Mouse (Mus musculus) liver, adult (tissue): Measurements from ENCODE around the gene Myh15.

Experiments used
- GATA4 ChIP-seq: IDR thresholded peaks from 2 replicates; pipeline ENCODE4 v1.6.1; 2014; ENCODE audit warnings: mild to moderate bottlenecking, low read length; ENCODE audit not compliant: insufficient replicate concordance

Myh15 gene

GRCm38 (mm10) chr16:49193521-49193920 is 136.2 kb downstream of the Myh15 start:
- no peak for TF ChIP-seq GATA4

GRCm38 (mm10) chr16:49193986-49194385 is 136.7 kb downstream of the Myh15 start:
- no peak for TF ChIP-seq GATA4

- TF ChIP-seq GATA4, result no peak
Observed at GRCm38 (mm10) chr16:49196290-49196689, 139.0 kb downstream of the Myh15 start.

- TF ChIP-seq GATA4, result no peak
Observed at GRCm38 (mm10) chr16:49197951-49198350, 140.7 kb downstream of the Myh15 start.

- TF ChIP-seq GATA4, result no peak
Observed at GRCm38 (mm10) chr16:49223733-49224132, 166.4 kb downstream of the Myh15 start.
